Mouse (Mus musculus): ENCODE measurements around the gene Tbc1d1. TPM values are rescaled to one million over a fixed set of nuclear protein-coding genes. Genes with fewer than 3 reads are reported as not detected.
A peak's percentile ranks its signal among the peaks of the same experiment; 100 is the strongest.

Gene Tbc1d1
- total and polyA plus RNA-seq, 2 experiments from 2014 or later = 5.9 to 20.5 TPM

- H3K9ac ChIP-seq = no peak overlapping the region
- no peaks in the 10 kb centered on the region for H3K9me3 ChIP-seq (ENCODE audit: low read length)
- H3K36me3 ChIP-seq (ENCODE audit: insufficient read depth) = no peaks in the 10 kb centered on the region
- no peak overlapping the region for H3K4me2 ChIP-seq (ENCODE audit: low read depth)
- TF ChIP-seq CTCF (IDR thresholded peaks at IDR 0.05; ENCODE audit: low read depth) = no peak
- H3K4me1 ChIP-seq (ENCODE audit: insufficient read depth) = no peaks in the 10 kb centered on the region
- DNase-seq = no peak
- no peak overlapping the region for H3K27ac ChIP-seq (ENCODE audit: low read depth, low read length)
- no peak overlapping the region for H3K4me3 ChIP-seq (ENCODE audit: low read depth, low read length)
- no peaks in the 10 kb centered on the region for H3K27me3 ChIP-seq (ENCODE audit: insufficient read depth, low read length)
- ATAC-seq = no peak
- WGBS = 65% methylated on average over 11 of the region's 11 CpGs
Measured at GRCm38 (mm10) chr5:64380698-64381375, 224.7 kb downstream of the Tbc1d1 start.

- no peak for ATAC-seq
- H3K36me3 ChIP-seq (ENCODE audit: insufficient read depth) = no peaks in the 10 kb centered on the region
- H3K9ac ChIP-seq = no peak overlapping the region
- no peak for TF ChIP-seq CTCF (IDR thresholded peaks at IDR 0.05; ENCODE audit: low read depth)
- H3K4me3 ChIP-seq (ENCODE audit: low read depth, low read length) = no peak overlapping the region
- no peaks in the 10 kb centered on the region for H3K9me3 ChIP-seq (ENCODE audit: low read length)
- H3K27ac ChIP-seq (ENCODE audit: low read depth, low read length) = no peak overlapping the region
- no peak overlapping the region for H3K4me2 ChIP-seq (ENCODE audit: low read depth)
- DNase-seq = no peak
- no peaks in the 10 kb centered on the region for H3K27me3 ChIP-seq (ENCODE audit: insufficient read depth, low read length)
- 31% methylated on average over 8 of the region's 8 CpGs for WGBS
- no peaks in the 10 kb centered on the region for H3K4me1 ChIP-seq (ENCODE audit: insufficient read depth)
Measured at GRCm38 (mm10) chr5:64381538-64381937, 225.4 kb downstream of the Tbc1d1 start.

- H3K27ac ChIP-seq (ENCODE audit: low read depth, low read length) = no peak overlapping the region
- DNase-seq (peak; percentile 88), ATAC-seq (peak; percentile 84)
Measured at GRCm38 (mm10) chr5:64382451-64383057, 226.4 kb downstream of the Tbc1d1 start.

GRCm38 (mm10) chr5:64383215-64383614, 227.1 kb downstream of the Tbc1d1 start:
- DNase-seq = no peak
- no peak overlapping the region for H3K4me3 ChIP-seq (ENCODE audit: low read depth, low read length)
- no peaks in the 10 kb centered on the region for H3K9me3 ChIP-seq (ENCODE audit: low read length)
- H3K9ac ChIP-seq = no peak overlapping the region
- TF ChIP-seq CTCF (IDR thresholded peaks at IDR 0.05; ENCODE audit: low read depth) = no peak
- no peak overlapping the region for H3K27ac ChIP-seq (ENCODE audit: low read depth, low read length)
- WGBS = 75% methylated on average over 4 of the region's 4 CpGs
- no peak for ATAC-seq
- H3K36me3 ChIP-seq (ENCODE audit: insufficient read depth) = no peaks in the 10 kb centered on the region
- H3K4me1 ChIP-seq (ENCODE audit: insufficient read depth) = no peaks in the 10 kb centered on the region
- no peak overlapping the region for H3K4me2 ChIP-seq (ENCODE audit: low read depth)
- H3K27me3 ChIP-seq (ENCODE audit: insufficient read depth, low read length) = no peaks in the 10 kb centered on the region

More at GRCm38 (mm10) chr5:64382451-64383057, 226.4 kb downstream of the Tbc1d1 start:
- Histone ChIP-seq H3K9me3 (ENCODE audit: low read length) (no peaks in the 10 kb centered on the region), H3K36me3 (ENCODE audit: insufficient read depth) (no peaks in the 10 kb centered on the region), H3K4me2 (ENCODE audit: low read depth) (no peak overlapping the region), H3K4me1 (ENCODE audit: insufficient read depth) (no peaks in the 10 kb centered on the region), H3K27me3 (ENCODE audit: insufficient read depth, low read length) (no peaks in the 10 kb centered on the region), H3K9ac (no peak overlapping the region), H3K4me3 (ENCODE audit: low read depth, low read length) (no peak overlapping the region)
- 21% methylated on average over 8 of the region's 8 CpGs for WGBS
- TF ChIP-seq CTCF (IDR thresholded peaks at IDR 0.05; ENCODE audit: low read depth) = peak; percentile 96

- no peaks in the 10 kb centered on the region for H3K36me3 ChIP-seq (ENCODE audit: insufficient read depth)
- TF ChIP-seq CTCF (IDR thresholded peaks at IDR 0.05; ENCODE audit: low read depth) = no peak
- H3K9ac ChIP-seq = no peak overlapping the region
- H3K4me2 ChIP-seq (ENCODE audit: low read depth) = no peak overlapping the region
- no peaks in the 10 kb centered on the region for H3K9me3 ChIP-seq (ENCODE audit: low read length)
- 76% methylated on average over 6 of the region's 6 CpGs for WGBS
- H3K27me3 ChIP-seq (ENCODE audit: insufficient read depth, low read length) = no peaks in the 10 kb centered on the region
- no peak overlapping the region for H3K27ac ChIP-seq (ENCODE audit: low read depth, low read length)
- DNase-seq = no peak
- no peak for ATAC-seq
- no peak overlapping the region for H3K4me3 ChIP-seq (ENCODE audit: low read depth, low read length)
- peaks cover 4% of the 10 kb centered on the region; the same call in 1 of the 2 replicates for H3K4me1 ChIP-seq (ENCODE audit: insufficient read depth)
Measured at GRCm38 (mm10) chr5:64384546-64384945, 228.4 kb downstream of the Tbc1d1 start.

GRCm38 (mm10) chr5:64386996-64387395, 230.9 kb downstream of the Tbc1d1 start:
- H3K27me3 ChIP-seq (ENCODE audit: insufficient read depth, low read length) = no peaks in the 10 kb centered on the region

GRCm38 (mm10) chr5:64389202-64389929, 233.3 kb downstream of the Tbc1d1 start:
- Histone ChIP-seq H3K9ac (no peak overlapping the region), H3K4me2 (ENCODE audit: low read depth) (no peak overlapping the region), H3K4me1 (ENCODE audit: insufficient read depth) (peaks cover 8% of the 10 kb centered on the region; the same call in 1 of the 2 replicates), H3K27me3 (ENCODE audit: insufficient read depth, low read length) (no peaks in the 10 kb centered on the region), H3K36me3 (ENCODE audit: insufficient read depth) (no peaks in the 10 kb centered on the region), H3K27ac (ENCODE audit: low read depth, low read length) (no peak overlapping the region), H3K4me3 (ENCODE audit: low read depth, low read length) (no peak overlapping the region), H3K9me3 (ENCODE audit: low read length) (no peaks in the 10 kb centered on the region)
- ATAC-seq = peak; percentile 36; the same call in 1 of the 2 replicates
- DNase-seq = no peak
- WGBS = 12% methylated on average over 6 of the region's 6 CpGs
- no peak for TF ChIP-seq CTCF (IDR thresholded peaks at IDR 0.05; ENCODE audit: low read depth)

More at GRCm38 (mm10) chr5:64386996-64387395, 230.9 kb downstream of the Tbc1d1 start:
- Histone ChIP-seq H3K4me1 (ENCODE audit: insufficient read depth) (peaks cover 8% of the 10 kb centered on the region; the same call in 1 of the 2 replicates), H3K9me3 (ENCODE audit: low read length) (no peaks in the 10 kb centered on the region), H3K4me2 (ENCODE audit: low read depth) (no peak overlapping the region), H3K9ac (no peak overlapping the region), H3K36me3 (ENCODE audit: insufficient read depth) (no peaks in the 10 kb centered on the region), H3K4me3 (ENCODE audit: low read depth, low read length) (no peak overlapping the region), H3K27ac (ENCODE audit: low read depth, low read length) (no peak overlapping the region)
- ATAC-seq (no peak), DNase-seq (no peak)
- TF ChIP-seq CTCF (IDR thresholded peaks at IDR 0.05; ENCODE audit: low read depth) = no peak
- 62% methylated on average over 3 of the region's 3 CpGs for WGBS

Measured in forebrain, postnatal 0 days (tissue).